Mouse (Mus musculus): Measurements from ENCODE around the gene Slx1b. TPM values are rescaled to one million over a fixed set of nuclear protein-coding genes. Genes with fewer than 3 reads are reported as not detected.
A peak's percentile ranks its signal among the peaks of the same experiment; 100 is the strongest.

Slx1b gene
- total and polyA plus RNA-seq, 2 experiments from 2014 or later, result 10.1 to 17.9 TPM

DNA sequence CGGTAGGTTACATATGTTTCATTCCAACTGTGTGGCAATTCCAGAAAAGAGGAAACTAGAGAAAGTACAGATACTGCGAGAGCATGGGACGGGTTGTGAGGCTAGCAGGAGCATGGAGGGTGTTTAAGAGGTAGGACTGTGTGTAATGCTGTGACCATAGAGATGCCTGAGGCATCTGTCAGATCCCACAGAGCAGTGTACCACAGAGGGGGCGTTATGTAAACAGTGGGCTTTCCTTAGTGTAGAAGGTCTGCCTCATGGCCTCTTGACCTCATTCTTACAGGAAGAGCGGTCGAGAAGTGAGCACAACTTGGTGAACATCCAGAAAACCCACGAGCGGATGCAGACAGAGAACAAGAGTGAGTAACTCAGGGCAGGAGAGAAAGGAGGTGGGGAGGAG lies 31.9 kb downstream of the Slx1b start:
- Histone ChIP-seq H3K4me1 (ENCODE audit: insufficient read depth) (no peaks in the 10 kb centered on the region), H3K9me3 (ENCODE audit: low read length) (no peaks in the 10 kb centered on the region), H3K4me3 (ENCODE audit: low read depth, low read length) (no peak overlapping the region), H3K9ac (no peak overlapping the region), H3K36me3 (ENCODE audit: insufficient read depth) (peaks cover 25% of the 10 kb centered on the region), H3K27me3 (ENCODE audit: insufficient read depth, low read length) (no peaks in the 10 kb centered on the region), H3K4me2 (ENCODE audit: low read depth) (no peak overlapping the region), H3K27ac (ENCODE audit: low read depth, low read length) (no peak overlapping the region)
- DNase-seq, result no peak
- 88% methylated on average over 8 of the region's 8 CpGs for WGBS
- no peak for TF ChIP-seq CTCF (IDR thresholded peaks at IDR 0.05; ENCODE audit: low read depth)
- no peak for ATAC-seq

- no peak for DNase-seq
- no peak for ATAC-seq
- Histone ChIP-seq H3K4me3 (ENCODE audit: low read depth, low read length) (no peak overlapping the region), H3K36me3 (ENCODE audit: insufficient read depth) (peaks cover 12% of the 10 kb centered on the region), H3K27ac (ENCODE audit: low read depth, low read length) (no peak overlapping the region), H3K9me3 (ENCODE audit: low read length) (no peaks in the 10 kb centered on the region), H3K4me1 (ENCODE audit: insufficient read depth) (no peaks in the 10 kb centered on the region), H3K4me2 (ENCODE audit: low read depth) (no peak overlapping the region), H3K9ac (no peak overlapping the region), H3K27me3 (ENCODE audit: insufficient read depth, low read length) (no peaks in the 10 kb centered on the region)
- no peak for TF ChIP-seq CTCF (IDR thresholded peaks at IDR 0.05; ENCODE audit: low read depth)
- 90% methylated on average over 3 of the region's 3 CpGs for WGBS
These were observed 35.8 kb downstream of the Slx1b start for GRCm38 (mm10) chr7:126659771-126660170.

DNA sequence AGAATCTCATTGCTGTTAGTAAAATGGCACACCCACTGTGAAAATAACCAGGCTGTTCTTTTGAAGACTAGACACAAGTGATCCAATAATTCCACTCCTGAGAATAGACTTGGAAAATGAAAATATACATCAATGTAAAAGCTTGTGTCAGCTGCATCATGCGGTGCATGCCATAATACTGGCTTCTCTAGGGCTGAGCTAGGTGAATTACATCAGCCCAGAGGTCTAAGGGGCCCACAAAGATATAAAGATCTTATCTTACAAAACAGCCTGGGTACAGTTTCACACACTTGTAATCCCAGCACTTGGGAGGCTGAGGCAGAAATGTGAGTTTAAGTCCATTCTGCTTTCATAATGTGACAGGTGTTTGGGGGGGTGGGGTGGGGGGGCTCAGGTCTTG lies 38.1 kb downstream of the Slx1b start:
- ATAC-seq, result no peak
- Histone ChIP-seq H3K9ac (no peak overlapping the region), H3K9me3 (ENCODE audit: low read length) (no peaks in the 10 kb centered on the region), H3K27me3 (ENCODE audit: insufficient read depth, low read length) (no peaks in the 10 kb centered on the region), H3K4me3 (ENCODE audit: low read depth, low read length) (no peak overlapping the region), H3K27ac (ENCODE audit: low read depth, low read length) (no peak overlapping the region), H3K4me1 (ENCODE audit: insufficient read depth) (no peaks in the 10 kb centered on the region), H3K4me2 (ENCODE audit: low read depth) (no peak overlapping the region), H3K36me3 (ENCODE audit: insufficient read depth) (0 out of 2 replicates have a peak, but pooled peaks cover 2% of the 10 kb centered on the region)
- TF ChIP-seq CTCF (IDR thresholded peaks at IDR 0.05; ENCODE audit: low read depth), result no peak
- WGBS, result 81% methylated on average over 1 of the region's 1 CpGs
- no peak for DNase-seq

DNA sequence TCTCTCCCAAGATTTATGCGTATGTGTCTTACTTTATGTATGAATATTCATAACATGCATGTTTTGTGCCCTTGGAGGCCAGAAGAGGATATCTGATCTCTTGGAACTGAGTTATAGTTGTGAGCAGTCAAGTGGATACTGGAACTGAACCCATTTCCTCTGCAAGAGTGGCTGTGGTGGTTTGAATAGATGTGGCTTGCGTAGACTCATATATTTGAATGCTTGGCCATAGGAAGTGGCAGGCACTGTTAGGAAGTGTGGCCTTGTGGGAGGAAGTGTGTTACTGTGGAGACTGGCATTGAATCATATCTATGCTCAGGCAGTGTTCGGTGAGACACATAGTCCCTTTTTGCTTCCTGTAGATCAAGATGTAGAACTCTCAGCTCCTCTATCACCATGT lies 39.9 kb downstream of the Slx1b start:
- DNase-seq (no peak), ATAC-seq (no peak)
- Histone ChIP-seq H3K9me3 (ENCODE audit: low read length) (no peaks in the 10 kb centered on the region), H3K27ac (ENCODE audit: low read depth, low read length) (no peak overlapping the region), H3K9ac (no peak overlapping the region), H3K4me1 (ENCODE audit: insufficient read depth) (no peaks in the 10 kb centered on the region), H3K36me3 (ENCODE audit: insufficient read depth) (no peaks in the 10 kb centered on the region), H3K4me2 (ENCODE audit: low read depth) (no peak overlapping the region), H3K4me3 (ENCODE audit: low read depth, low read length) (no peak overlapping the region), H3K27me3 (ENCODE audit: insufficient read depth, low read length) (no peaks in the 10 kb centered on the region)
- no peak for TF ChIP-seq CTCF (IDR thresholded peaks at IDR 0.05; ENCODE audit: low read depth)
- 91% methylated on average over 3 of the region's 3 CpGs for WGBS

GRCm38 (mm10) chr7:126653991-126654390 lies 41.6 kb downstream of the Slx1b start:
- Histone ChIP-seq H3K27me3 (ENCODE audit: insufficient read depth, low read length) (no peaks in the 10 kb centered on the region), H3K27ac (ENCODE audit: low read depth, low read length) (no peak overlapping the region), H3K9ac (no peak overlapping the region), H3K9me3 (ENCODE audit: low read length) (no peaks in the 10 kb centered on the region), H3K4me3 (ENCODE audit: low read depth, low read length) (no peak overlapping the region), H3K4me1 (ENCODE audit: insufficient read depth) (peaks cover 4% of the 10 kb centered on the region; the same call in 1 of the 2 replicates), H3K36me3 (ENCODE audit: insufficient read depth) (no peaks in the 10 kb centered on the region), H3K4me2 (ENCODE audit: low read depth) (no peak overlapping the region)
- no peak for ATAC-seq
- TF ChIP-seq CTCF (IDR thresholded peaks at IDR 0.05; ENCODE audit: low read depth), result no peak
- WGBS, result 89% methylated on average over 2 of the region's 2 CpGs
- DNase-seq, result no peak

DNA sequence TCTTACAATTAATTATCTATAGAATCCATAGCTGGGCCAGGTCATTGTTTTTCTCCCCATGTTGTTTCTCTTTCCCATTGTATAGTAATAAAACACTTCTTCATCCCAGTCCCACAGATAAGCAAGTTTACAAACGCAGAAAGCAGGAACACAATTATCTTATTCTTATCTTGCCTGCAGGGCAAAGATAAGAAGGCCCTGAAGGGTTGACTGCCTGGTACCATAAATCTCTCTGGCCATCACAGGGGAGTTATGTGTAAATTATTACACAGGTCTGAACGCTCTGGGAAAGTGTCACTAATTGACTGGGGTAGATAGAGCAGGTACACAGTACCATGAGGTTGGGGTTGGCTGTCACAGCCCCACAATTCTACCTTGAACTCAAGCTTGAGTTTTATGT lies 44.7 kb downstream of the Slx1b start:
- H3K9me3 ChIP-seq (ENCODE audit: low read length), result no peaks in the 10 kb centered on the region
- no peak overlapping the region for H3K4me2 ChIP-seq (ENCODE audit: low read depth)
- TF ChIP-seq CTCF (IDR thresholded peaks at IDR 0.05; ENCODE audit: low read depth), result no peak
- no peak overlapping the region for H3K4me3 ChIP-seq (ENCODE audit: low read depth, low read length)
- ATAC-seq, result no peak
- peaks cover 4% of the 10 kb centered on the region; the same call in 1 of the 2 replicates for H3K4me1 ChIP-seq (ENCODE audit: insufficient read depth)
- WGBS, result 92% methylated on average over 2 of the region's 2 CpGs
- H3K27ac ChIP-seq (ENCODE audit: low read depth, low read length), result no peak overlapping the region
- no peak overlapping the region for H3K9ac ChIP-seq
- DNase-seq, result no peak
- H3K36me3 ChIP-seq (ENCODE audit: insufficient read depth), result no peaks in the 10 kb centered on the region
- no peaks in the 10 kb centered on the region for H3K27me3 ChIP-seq (ENCODE audit: insufficient read depth, low read length)

DNA sequence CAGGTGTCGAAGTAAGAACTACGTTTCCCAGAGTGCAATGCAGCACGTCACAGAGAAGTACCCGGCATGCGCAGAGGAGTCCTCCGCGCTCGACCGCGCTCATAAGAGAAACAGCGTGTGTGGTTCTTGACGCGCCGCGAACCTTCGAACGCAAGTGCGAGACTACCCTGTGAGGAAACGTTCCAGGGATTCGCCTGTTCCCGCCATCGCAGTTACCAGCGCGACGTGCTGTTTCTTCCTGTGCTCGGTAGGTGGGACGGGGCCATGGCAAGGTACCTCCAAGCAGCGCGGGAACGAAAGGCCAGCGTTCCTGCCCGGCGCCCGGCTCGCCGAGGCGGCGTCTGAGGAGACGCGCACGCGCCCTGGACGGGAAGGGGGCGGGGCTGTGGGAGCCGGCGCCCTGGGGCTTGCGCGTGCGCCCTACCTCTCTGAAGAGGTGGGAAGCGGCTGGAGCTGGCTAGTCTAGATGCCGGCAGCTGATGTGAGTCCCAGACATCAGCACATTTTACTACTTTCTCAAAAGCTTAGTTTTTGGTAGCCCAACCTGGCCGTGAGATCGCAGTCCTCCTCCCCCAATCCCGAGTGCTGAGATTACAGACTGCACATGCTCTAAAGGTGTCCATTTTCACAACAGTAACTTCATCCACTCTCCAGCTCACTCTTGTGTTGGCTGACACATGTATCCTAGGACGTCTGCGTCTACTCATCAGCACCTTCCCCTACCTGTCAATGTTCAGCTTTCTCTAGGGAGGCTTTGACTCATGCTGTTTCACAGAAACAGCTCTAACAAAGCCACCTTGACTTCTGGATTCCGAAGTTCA lies 46.1 kb downstream of the Slx1b start, which contains the start of gene Sgf29:
Gene Sgf29 (plus strand): TSS at position 79 of the 821 bp plus-strand sequence.
- H3K4me2 ChIP-seq (ENCODE audit: low read depth), result peak within 1 kb of the TSS; percentile 55
- peak within 1 kb of the TSS; percentile 61 for H3K4me3 ChIP-seq (ENCODE audit: low read depth, low read length)
- no peaks in the 10 kb centered on the region for H3K9me3 ChIP-seq (ENCODE audit: low read length)
- peak; percentile 97 for DNase-seq
- TF ChIP-seq CTCF (IDR thresholded peaks at IDR 0.05; ENCODE audit: low read depth), result no peak
- peaks cover 4% of the 10 kb centered on the region; the same call in 1 of the 2 replicates for H3K4me1 ChIP-seq (ENCODE audit: insufficient read depth)
- H3K36me3 ChIP-seq (ENCODE audit: insufficient read depth), result no peaks in the 10 kb centered on the region
- H3K27ac ChIP-seq (ENCODE audit: low read depth, low read length), result peak within 1 kb of the TSS; percentile 95
- no peaks in the 10 kb centered on the region for H3K27me3 ChIP-seq (ENCODE audit: insufficient read depth, low read length)
- WGBS, result under 1% methylated on average over 55 of the region's 57 CpGs
- ATAC-seq, result peak; percentile 98
- peak within 1 kb of the TSS; percentile 71 for H3K9ac ChIP-seq
